Mouse (Mus musculus) embryonic stem cell, embryonic (primary cell): ENCODE data around the gene Arl8a.

Source experiments
- CTCF ChIA-PET, 4 experiments: fragments of 300-600 bp in 2 of 4; fragments of 350-600 bp in 2 of 4; sonication (Branson Sonifier 250); formaldehyde crosslinking; loops; one replicate each; lab custom pipeline; 2022; ENCODE audit warnings: inconsistent platforms in 2 of 4; lab: Charles Lee
- POLR2A ChIA-PET, 4 experiments: fragments of 300-600 bp in 2 of 4; fragments of 350-600 bp in 2 of 4; sonication (Branson Sonifier 250); formaldehyde crosslinking; loops; one replicate each; lab custom pipeline; 2022; ENCODE audit warnings: antibody characterized with exemption in 4 of 4, inconsistent platforms in 1 of 4; lab: Charles Lee

The Arl8a gene

DNA sequence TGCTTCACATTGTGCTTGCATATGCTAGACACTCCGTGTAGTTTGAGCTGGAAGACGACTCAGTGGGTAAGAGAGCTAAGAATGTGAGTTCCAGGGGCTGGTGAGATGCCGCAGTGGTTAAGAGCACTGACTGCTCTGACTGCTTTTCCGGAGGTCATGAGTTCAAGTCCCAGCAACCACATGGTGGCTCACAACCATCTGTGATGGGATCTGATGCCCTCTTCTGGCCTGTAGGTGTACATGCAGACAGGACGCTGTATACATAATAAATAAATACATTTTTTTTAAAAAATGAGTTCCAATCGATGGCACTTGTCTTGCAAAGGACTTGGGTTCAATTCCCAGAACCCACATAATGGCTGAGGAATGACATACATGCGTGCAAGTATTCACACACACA, 24.6 kb downstream of the Arl8a start:
- POLR2A ChIA-PET, result interaction anchor here in 3 of 4 experiments (0.7 to 18.9 kb wide), 20 partner anchors 10 to 208 kb away, joined by 3 to 299 read pairs (median 6); partner anchors contain the start of genes Elf3 (in 2 of the 3), Arl8a (in 1 of the 3) and Timm17a (in 1 of the 3)
- CTCF ChIA-PET, result interaction anchor here (0.6 to 4.5 kb wide), 43 partner anchors 12 to 528 kb away, joined by 3 to 103 read pairs (median 7); partner anchors contain the start of genes Elf3 (in 3 of the 4) and Lmod1 (in 1 of the 4)

DNA sequence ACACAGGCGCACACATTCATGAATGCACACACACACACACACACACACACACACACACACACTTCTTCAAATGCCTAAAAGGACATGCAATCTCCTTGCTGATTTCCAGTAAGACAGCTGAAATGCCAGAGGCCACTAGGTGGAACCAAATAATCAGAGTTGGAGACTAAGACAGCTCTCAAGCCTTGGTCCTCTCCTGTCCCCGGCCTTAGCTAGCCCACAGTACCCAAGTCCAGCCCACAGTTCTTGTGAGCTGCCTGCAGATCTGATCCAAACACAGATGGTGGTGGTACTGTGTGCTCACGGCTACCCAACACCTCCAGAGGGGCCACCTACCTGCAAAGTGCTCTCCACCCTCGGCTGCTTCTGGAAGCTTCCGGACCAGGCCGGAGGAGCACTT, 25.4 kb downstream of the Arl8a start:
- ChIA-PET CTCF (interaction anchor here (0.6 to 4.5 kb wide), 126 partner anchors 8 to 620 kb away, joined by 3 to 103 read pairs (median 4); partner anchors contain the start of genes Elf3 (in 3 of the 4), Lmod1 (in 1 of the 4), Rnpep (in 1 of the 4) and Shisa4 (in 1 of the 4)), POLR2A (interaction anchor here (0.6 to 18.9 kb wide), 58 partner anchors 9 to 515 kb away, joined by 3 to 299 read pairs (median 5); partner anchors contain the start of genes Elf3 (in 3 of the 4), Arl8a (in 2 of the 4) and Timm17a (in 2 of the 4))

DNA sequence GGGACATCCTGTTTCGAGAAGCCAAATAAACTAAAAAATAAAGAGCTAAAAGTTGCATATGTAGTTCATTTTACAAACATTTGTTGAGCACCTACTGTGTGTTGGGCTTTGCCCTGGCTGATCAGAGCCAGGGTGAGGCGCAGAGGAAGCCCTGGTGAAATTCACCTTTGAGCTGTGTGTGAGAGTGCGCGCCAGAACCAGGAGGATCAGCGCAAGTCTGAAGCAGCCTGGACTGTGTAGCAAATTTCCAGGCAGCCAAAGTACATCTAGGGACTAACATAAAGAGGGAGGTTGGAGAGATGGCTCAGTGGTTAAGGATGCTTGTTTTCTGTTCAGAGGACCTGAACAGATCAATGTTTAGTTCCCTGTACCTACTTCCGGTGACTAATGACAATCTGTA, 26.7 kb downstream of the Arl8a start:
- POLR2A ChIA-PET, result interaction anchor here (0.6 to 18.9 kb wide), 33 partner anchors 9 to 206 kb away, joined by 3 to 299 read pairs (median 6); partner anchors contain the start of genes Elf3 (in 3 of the 4), Arl8a (in 1 of the 4), Lmod1 (in 1 of the 4) and Timm17a (in 1 of the 4)
- CTCF ChIA-PET, result interaction anchor here (0.6 to 4.5 kb wide), 26 partner anchors 12 to 1471 kb away, joined by 3 to 103 read pairs (median 6); partner anchors contain the start of gene Elf3 (in 3 of the 4)

DNA sequence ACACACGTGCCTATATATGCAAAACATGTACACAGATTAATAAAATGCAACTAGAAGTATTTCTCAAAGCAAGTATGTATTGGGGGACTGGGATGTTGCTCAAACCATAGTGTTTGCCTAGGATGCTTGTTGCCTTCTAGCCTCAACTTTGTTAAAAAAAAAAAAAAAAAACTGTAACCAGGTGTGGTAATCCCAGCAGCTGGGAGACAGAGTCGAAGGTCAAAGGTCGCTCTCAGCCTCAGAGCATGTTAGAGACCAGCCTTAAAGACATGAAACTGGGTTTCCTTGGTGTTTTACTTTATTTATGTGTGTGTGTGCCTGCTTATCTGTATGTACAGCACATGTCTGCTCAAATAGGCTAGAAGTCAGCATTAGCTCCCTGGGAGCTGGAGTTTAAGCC, 28.6 kb downstream of the Arl8a start:
- POLR2A ChIA-PET, result interaction anchor here in 3 of 4 experiments (0.8 to 18.9 kb wide), 14 partner anchors 8 to 83 kb away, joined by 3 to 299 read pairs (median 5); partner anchors contain the start of gene Elf3 (in 3 of the 3)

DNA sequence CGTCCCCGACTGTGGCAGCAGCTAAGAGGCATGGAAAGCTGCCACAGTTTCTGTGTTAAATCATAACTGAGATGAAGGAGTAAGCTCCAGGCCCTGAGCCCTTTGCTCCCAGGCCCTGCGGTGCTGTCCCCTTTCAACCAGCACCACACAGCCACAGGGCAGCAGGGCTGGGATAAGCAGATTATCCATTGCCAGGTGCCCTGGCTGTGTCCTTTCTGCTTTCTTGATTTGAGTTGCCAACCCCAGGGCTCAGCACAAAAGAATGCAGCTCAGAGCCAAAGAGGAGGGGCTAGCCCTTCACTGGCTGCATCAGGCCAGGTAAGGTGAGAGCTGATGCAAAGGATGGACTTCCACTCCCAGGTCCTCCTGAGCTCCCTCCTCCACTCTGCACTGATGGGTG, 31.1 kb downstream of the Arl8a start:
- ChIA-PET POLR2A (interaction anchor here in 3 of 4 experiments (1.1 to 18.9 kb wide), 17 partner anchors 8 to 78 kb away, joined by 3 to 299 read pairs (median 5); partner anchors contain the start of gene Elf3 (in 2 of the 3)), CTCF (interaction anchor here in 2 of 4 experiments (0.7 to 0.9 kb wide), 2 partner anchors 23 to 132 kb away, joined by 3 to 4 read pairs; no protein-coding TSS in a partner anchor)

More for the DNA sequence above, 28.6 kb downstream of the Arl8a start:
- CTCF ChIA-PET, result interaction anchor here in 1 of 4 experiments (0.6 to 0.8 kb wide), 2 partner anchors 45 to 66 kb away, joined by 3 read pairs; no protein-coding TSS in a partner anchor

DNA sequence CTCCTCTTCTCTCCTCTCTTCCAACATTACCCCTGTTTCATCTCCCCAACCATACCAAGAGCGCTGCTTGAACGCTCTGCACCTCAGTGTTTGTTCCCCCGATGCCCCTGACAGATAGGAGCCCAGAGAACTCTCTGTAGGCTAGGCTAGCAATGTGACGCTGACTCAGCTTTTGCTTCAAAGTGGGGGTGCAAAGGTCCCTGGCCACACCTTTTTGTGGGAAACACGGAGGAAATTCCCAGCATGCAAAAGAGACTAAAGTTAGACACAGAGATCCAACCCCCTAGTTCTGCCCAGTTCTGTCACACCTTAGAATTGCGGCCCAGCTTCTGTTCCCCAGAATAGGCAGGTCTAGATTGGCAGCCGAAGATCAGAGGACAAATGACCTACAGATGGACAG, 32.2 kb downstream of the Arl8a start:
- CTCF ChIA-PET, result interaction anchor here in 2 of 4 experiments (0.6 to 1.1 kb wide), 4 partner anchors 22 to 93 kb away, joined by 3 to 5 read pairs (median 4); no protein-coding TSS in a partner anchor
- POLR2A ChIA-PET, result interaction anchor here in 3 of 4 experiments (0.6 to 18.9 kb wide), 21 partner anchors 10 to 179 kb away, joined by 3 to 299 read pairs (median 5); partner anchors contain the start of genes Elf3 (in 3 of the 3) and Timm17a (in 1 of the 3)

DNA sequence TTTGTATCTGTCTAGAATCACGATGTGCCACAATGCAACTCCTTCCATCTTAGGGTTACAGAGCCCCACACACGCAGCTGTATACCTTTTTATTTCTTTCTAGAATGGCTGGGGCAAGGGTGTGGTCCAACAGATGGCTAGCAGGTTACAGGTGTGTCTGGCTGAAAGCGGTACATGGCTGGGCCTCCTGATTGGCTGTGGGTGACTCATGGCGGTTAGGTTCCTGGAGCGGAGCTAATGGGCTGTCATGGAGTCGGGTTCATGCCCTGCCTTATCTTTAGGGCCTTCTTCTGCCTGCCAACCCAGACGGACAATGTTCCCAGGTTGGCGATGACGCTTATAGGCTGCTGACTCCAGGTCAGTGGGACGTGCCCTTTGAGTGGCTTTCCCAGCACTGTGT, 34.2 kb downstream of the Arl8a start:
- ChIA-PET POLR2A (interaction anchor here in 3 of 4 experiments (0.7 to 18.9 kb wide), 19 partner anchors 9 to 103 kb away, joined by 3 to 292 read pairs (median 4); partner anchors contain the start of genes Elf3 (in 2 of the 3) and Rnpep (in 1 of the 3)), CTCF (interaction anchor here in 3 of 4 experiments (0.6 to 1.5 kb wide), 3 partner anchors 9 to 76 kb away, joined by 3 to 4 read pairs (median 3); no protein-coding TSS in a partner anchor)

DNA sequence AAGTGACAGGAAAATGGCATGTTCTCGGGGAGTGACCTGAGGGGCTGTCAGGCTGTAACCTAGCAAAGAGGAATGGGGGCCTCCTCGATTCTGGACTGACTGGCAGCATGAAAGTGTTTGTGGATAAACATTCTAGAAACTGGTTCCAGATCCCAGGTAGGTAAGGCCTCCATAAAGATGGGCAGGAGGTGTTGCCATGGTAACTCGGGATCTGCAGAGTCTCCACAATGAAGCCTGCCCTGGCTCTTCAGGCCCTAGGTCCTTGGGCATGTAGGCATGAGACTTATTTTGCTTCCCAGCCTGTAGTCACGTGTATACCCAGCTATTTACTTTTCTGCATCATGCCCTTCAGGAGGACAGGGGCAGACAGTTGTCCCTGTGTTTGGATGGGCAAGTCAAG, 34.7 kb downstream of the Arl8a start:
- POLR2A ChIA-PET, result interaction anchor here in 3 of 4 experiments (0.7 to 18.9 kb wide), 19 partner anchors 9 to 102 kb away, joined by 3 to 292 read pairs (median 4); partner anchors contain the start of genes Elf3 (in 2 of the 3) and Rnpep (in 1 of the 3)
- CTCF ChIA-PET, result interaction anchor here in 3 of 4 experiments (0.6 to 2.2 kb wide), 4 partner anchors 9 to 76 kb away, joined by 3 to 7 read pairs (median 4); no protein-coding TSS in a partner anchor

DNA sequence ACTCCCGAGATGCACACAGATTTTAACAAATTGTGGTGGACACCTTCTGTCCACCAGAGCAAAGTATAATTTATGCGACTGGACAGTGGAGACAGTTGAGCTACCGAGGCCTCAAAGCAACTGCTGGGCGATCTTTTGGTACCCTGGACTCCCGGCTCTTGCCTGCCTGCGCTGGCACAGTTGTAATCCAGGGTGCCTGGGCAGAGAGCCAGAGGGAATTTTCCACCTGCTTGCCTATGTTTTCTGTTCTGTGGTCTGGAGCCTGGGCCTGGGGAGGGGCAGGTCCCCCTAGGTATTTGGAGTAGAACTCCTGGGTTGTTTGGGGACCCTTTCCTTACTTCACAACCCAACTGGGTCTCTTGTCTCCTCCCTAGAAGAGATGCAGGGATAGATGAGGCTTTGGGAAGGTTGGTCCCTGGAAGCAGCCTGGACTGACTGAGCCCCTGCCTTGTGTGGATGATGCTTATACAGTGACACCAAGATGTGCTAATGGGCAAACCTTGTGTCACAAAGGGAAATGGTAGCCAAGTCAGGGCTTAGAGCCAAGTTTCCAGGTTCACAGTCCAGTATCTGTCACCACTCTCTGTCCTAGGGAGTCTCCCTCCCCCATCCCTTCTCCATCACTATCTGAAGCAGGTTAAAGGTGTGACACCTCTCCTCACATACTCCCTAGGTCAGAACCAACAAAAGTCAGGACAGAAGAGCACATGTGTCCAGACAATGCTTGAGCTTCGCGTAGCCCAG, 35.4 kb downstream of the Arl8a start:
- POLR2A ChIA-PET, result interaction anchor here in 3 of 4 experiments (0.7 to 18.9 kb wide), 23 partner anchors 8 to 97 kb away, joined by 3 to 292 read pairs (median 4); partner anchors contain the start of gene Elf3 (in 2 of the 3)
- CTCF ChIA-PET, result interaction anchor here in 2 of 4 experiments (0.5 to 2.2 kb wide), 4 partner anchors 10 to 75 kb away, joined by 3 to 7 read pairs (median 4); no protein-coding TSS in a partner anchor

DNA sequence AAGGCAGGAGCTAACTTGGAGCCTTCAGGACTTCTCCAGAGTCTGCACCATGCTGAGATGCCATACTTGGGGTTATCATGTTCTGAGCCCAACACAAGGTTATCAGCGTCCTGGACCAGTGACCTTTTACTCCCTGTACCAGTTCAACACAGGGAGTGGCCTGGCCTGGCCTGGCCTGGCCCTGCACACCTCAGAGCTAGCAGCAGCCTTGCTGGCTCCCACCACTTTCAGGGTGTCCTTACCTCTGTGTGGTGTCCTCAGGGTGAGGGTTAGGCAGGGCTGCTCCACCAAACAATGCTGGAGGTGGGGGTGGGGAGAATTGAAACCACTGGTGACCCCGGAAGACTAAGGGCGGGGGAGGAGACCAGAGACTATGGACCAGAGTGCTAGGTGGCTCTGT, 36.4 kb downstream of the Arl8a start:
- ChIA-PET CTCF (interaction anchor here in 3 of 4 experiments (0.5 to 2.2 kb wide), 5 partner anchors 11 to 210 kb away, joined by 3 to 9 read pairs (median 3); no protein-coding TSS in a partner anchor), POLR2A (interaction anchor here in 3 of 4 experiments (0.5 to 18.9 kb wide), 18 partner anchors 8 to 74 kb away, joined by 3 to 292 read pairs (median 6); partner anchors contain the start of gene Elf3 (in 2 of the 3))

DNA sequence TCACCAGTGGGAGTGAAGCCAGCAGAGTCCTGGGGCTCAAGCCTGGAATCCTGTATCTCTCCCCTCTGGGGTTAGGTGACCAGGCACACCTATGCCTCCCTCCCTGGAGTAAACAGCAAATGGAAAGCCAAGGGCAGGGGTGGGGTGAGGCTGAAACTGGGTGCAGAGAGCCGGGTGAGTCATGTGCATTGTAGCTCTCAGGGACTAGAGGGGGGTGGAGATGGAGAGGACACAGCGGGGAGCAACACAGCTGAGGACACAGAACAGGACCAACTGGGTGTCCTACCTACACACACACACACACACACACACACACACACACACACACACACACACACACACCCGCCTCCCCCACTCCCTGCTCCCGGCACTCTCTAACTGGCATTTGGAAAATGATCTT, 36.8 kb downstream of the Arl8a start:
- ChIA-PET CTCF (interaction anchor here in 3 of 4 experiments (0.6 to 2.2 kb wide), 4 partner anchors 11 to 211 kb away, joined by 3 to 9 read pairs (median 5); no protein-coding TSS in a partner anchor), POLR2A (interaction anchor here in 3 of 4 experiments (0.6 to 18.9 kb wide), 17 partner anchors 8 to 74 kb away, joined by 3 to 292 read pairs (median 7); partner anchors contain the start of gene Elf3 (in 2 of the 3))

DNA sequence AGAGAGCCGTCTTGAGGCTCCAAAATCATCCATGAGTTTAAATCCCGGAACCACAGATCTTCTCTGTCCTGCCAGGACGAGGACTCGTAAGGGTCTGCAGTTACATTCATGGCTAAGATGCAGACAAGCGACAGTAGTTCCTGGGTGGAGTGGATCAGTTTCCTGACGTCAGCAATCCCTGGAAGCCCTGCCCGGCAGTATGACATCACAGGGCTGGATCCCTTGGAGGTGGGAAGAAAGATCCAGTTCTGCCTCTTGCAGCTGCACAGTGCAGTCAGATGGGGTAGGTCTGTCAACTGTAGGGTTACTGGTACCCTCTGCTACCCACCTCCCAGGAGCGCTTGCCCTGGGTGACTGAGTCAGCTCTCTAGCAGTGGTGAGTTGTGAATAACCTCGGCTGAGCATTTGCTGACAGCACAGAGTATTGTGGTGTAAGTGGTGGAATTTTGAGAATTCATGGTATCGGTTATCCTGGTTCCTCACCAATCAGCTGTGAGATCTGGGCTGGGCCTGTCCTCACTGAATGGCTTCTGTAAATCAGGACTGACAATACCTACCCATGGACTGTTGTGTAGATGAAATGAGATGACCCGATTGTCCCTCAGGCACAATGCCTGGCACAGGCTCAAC, 37.4 kb downstream of the Arl8a start:
- ChIA-PET CTCF (interaction anchor here in 1 of 4 experiments (0.8 to 1.7 kb wide), 2 partner anchors 15 to 78 kb away, joined by 3 to 5 read pairs; no protein-coding TSS in a partner anchor), POLR2A (interaction anchor here (0.7 to 18.9 kb wide), 12 partner anchors 8 to 73 kb away, joined by 3 to 292 read pairs (median 8); partner anchors contain the start of gene Elf3 (in 2 of the 4))

DNA sequence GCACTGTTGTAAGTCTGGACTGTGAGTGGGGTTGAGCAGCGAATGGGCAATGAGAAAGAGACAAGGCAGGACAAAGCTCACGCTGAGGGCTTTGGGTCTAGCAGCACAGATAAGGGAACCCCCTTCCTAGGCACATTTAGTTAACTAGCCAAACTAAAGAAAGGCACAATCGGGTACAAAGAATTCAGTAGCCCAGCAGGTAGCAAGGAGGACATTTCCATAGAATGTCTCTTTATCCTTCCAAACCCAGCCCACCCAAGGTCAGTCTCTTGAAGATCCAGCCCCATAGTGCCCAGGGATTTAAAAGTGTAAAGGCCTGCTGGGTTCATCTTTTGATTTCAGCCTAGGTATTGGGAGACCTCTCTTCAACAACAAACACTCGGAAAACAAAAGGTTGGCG, 39.3 kb downstream of the Arl8a start:
- ChIA-PET POLR2A (interaction anchor here (0.6 to 18.9 kb wide), 27 partner anchors 8 to 72 kb away, joined by 3 to 292 read pairs (median 4); partner anchors contain the start of genes Elf3 (in 3 of the 4) and Arl8a (in 1 of the 4)), CTCF (interaction anchor here (0.5 to 1.8 kb wide), 7 partner anchors 13 to 354 kb away, joined by 3 to 8 read pairs (median 4); no protein-coding TSS in a partner anchor)

DNA sequence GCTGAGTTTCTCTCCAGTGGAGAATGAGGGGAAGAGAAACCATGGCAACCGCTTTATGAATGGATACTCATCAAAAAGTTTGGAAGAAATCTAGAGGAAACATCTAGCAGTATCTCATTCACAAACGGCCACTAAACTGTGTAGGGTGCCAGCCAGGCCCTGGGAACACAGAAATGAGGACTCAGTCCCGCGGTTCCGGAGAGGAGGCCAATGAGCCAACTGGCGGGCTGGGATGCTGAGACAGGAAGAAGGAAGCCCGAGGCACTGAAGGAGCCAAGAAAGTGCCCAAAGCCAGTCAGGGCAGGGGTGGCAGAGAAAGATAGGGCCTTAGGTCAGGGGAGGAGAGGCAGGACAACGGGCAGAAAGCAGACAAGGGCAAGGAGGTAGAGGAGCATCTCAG, 39.8 kb downstream of the Arl8a start:
- CTCF ChIA-PET, result interaction anchor here (0.6 to 1.8 kb wide), 5 partner anchors 14 to 625 kb away, joined by 4 to 6 read pairs (median 5); no protein-coding TSS in a partner anchor
- POLR2A ChIA-PET, result interaction anchor here (0.6 to 18.9 kb wide), 25 partner anchors 7 to 954 kb away, joined by 3 to 292 read pairs (median 5); partner anchors contain the start of gene Elf3 (in 3 of the 4)

DNA sequence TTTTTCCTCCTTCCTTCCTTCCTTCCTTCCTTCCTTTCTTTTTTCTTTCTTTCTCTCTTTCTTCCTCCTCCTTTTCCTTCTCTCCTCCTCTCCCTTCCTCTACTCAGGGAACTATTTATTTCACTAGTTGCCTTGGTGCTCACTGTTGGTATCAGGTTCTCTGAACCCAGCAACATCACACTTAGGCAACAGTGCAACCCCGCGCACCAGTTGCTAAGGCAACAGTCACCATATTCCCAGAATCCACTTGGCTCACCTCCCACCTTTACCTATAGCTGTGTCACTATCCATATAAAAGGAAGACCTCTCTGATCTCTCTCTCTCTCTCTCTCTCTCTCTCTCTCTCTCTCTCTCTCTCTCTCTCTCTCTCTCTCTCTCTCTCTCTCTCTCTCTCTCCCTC, 40.4 kb downstream of the Arl8a start:
- ChIA-PET POLR2A (interaction anchor here in 3 of 4 experiments (0.6 to 18.9 kb wide), 11 partner anchors 11 to 953 kb away, joined by 3 to 292 read pairs (median 23); partner anchors contain the start of gene Elf3 (in 2 of the 3)), CTCF (interaction anchor here in 2 of 4 experiments (0.7 to 1.8 kb wide), 3 partner anchors 15 to 624 kb away, joined by 4 to 6 read pairs (median 5); no protein-coding TSS in a partner anchor)

DNA sequence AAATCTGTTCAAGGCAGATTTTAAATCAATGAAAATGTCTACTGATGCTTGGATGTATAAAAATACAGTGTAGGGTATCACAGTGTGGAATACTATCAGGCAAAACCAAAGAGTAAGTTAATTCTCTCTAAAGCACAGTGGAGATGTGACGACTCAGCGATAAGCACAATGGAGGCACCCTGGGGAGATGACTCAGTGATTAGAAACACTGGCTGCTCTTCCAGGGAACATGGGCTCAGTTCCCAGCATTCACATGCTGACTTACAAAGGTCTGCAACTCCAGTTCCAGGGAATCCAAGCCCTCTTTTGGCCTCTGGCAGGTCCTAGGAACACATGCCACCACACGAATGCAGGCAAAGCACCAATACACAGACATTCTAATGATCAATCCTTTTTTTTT, 41.6 kb downstream of the Arl8a start:
- ChIA-PET CTCF (interaction anchor here in 1 of 4 experiments (1.4 kb wide), 1 partner anchor 16 kb away, joined by 5 read pairs; no protein-coding TSS in a partner anchor), POLR2A (interaction anchor here in 3 of 4 experiments (0.9 to 7.9 kb wide), 9 partner anchors 11 to 74 kb away, joined by 3 to 147 read pairs (median 8); partner anchors contain the start of gene Elf3 (in 1 of the 3))
